Mouse (Mus musculus) heart, embryonic 14.5 days (tissue): ENCODE data around the gene Scrn3. TPM values are rescaled to one million over a fixed set of nuclear protein-coding genes. Genes with fewer than 3 reads are reported as not detected.

Source experiments
- ATAC-seq: fragments of 200-750 bp; cut with Nextera tagmentation; 2 replicates; pipeline ENCODE4 v1.8.0; 2017; ENCODE audit warnings: low read depth, moderate TSS enrichment; ENCODE audit not compliant: insufficient number of reproducible peaks, insufficient read depth, low FRiP score
- H3K27ac ChIP-seq, 2 experiments: fragments of 200-500 bp in 1 of 2; fragments of 300-500 bp in 1 of 2; sonication (generic) in 1 of 2; replicated peaks in 1 of 2; 2 replicates each; pipeline ENCODE4 v1.5.1; 2012 to 2014; ENCODE audit warnings: low read depth in 2 of 2, low read length in 2 of 2, control low read depth in 1 of 2, mild to moderate bottlenecking in 1 of 2, mixed read lengths in 1 of 2; ENCODE audit not compliant: control insufficient read depth in 1 of 2, insufficient read depth in 1 of 2
- H3K27me3 ChIP-seq: fragments of 300-500 bp; sonication (generic); 2 replicates; pipeline ENCODE4 v1.6.1; 2014; ENCODE audit warnings: mild to moderate bottlenecking, low read length, control low read depth; ENCODE audit not compliant: control insufficient read depth, insufficient read depth
- H3K36me3 ChIP-seq: fragments of 300-500 bp; sonication (generic); 2 replicates; pipeline ENCODE4 v1.6.1; 2014; ENCODE audit warnings: mild to moderate bottlenecking, control low read depth, low read length, mixed read lengths; ENCODE audit not compliant: control insufficient read depth, insufficient read depth
- H3K4me1 ChIP-seq, 2 experiments: fragments of 200-500 bp in 1 of 2; fragments of 300-500 bp in 1 of 2; sonication (generic) in 1 of 2; 2 replicates each; pipeline ENCODE4 v1.6.1; 2012 to 2014; ENCODE audit warnings: low read length in 2 of 2, control low read depth in 1 of 2, mixed read lengths in 1 of 2; ENCODE audit not compliant: control insufficient read depth in 2 of 2, insufficient read depth in 2 of 2
- H3K4me2 ChIP-seq: fragments of 300-500 bp; sonication (generic); 2 replicates; pipeline ENCODE4 v1.6.1; 2014; ENCODE audit warnings: mild to moderate bottlenecking, low read length
- H3K4me3 ChIP-seq, 2 experiments: fragments of 200-500 bp in 1 of 2; fragments of 300-500 bp in 1 of 2; sonication (generic) in 1 of 2; 2 replicates each; pipeline ENCODE4 v1.5.1; 2012 to 2014; ENCODE audit warnings: low read length in 2 of 2, mild to moderate bottlenecking in 2 of 2, control low read depth in 1 of 2, low read depth in 1 of 2, moderate library complexity in 1 of 2; ENCODE audit not compliant: control insufficient read depth in 1 of 2, insufficient read depth in 1 of 2
- H3K9ac ChIP-seq: fragments of 300-500 bp; sonication (generic); 2 replicates; pipeline ENCODE4 v1.6.1; 2014; ENCODE audit warnings: mild to moderate bottlenecking, low read length
- H3K9me3 ChIP-seq: fragments of 300-500 bp; sonication (generic); 2 replicates; pipeline ENCODE4 v1.6.1; 2016; ENCODE audit warnings: low read length, control low read depth; ENCODE audit not compliant: control insufficient read depth
- WGBS: fragments of 180-500 bp; shearing (Covaris S2); extraction: QIAGEN DNeasy Blood & Tissue Kit; methylation state at CpG from one replicate; pipeline ENCODE4 v1.1.7; 2014; 5-methylcytosine and 5-hydroxymethylcytosine counted together
- polyA plus RNA-seq: library from polyadenylated mRNA; unstranded; fragments of >200 nt; fragmentation: Nextera tagmentation; extraction: Ambion mirVana; gene quantifications from 2 replicates; pipeline ENCODE4 v1.2.1, GENCODE M21; 2014

Scrn3 gene
- polyA plus RNA-seq, 1 experiment from 2014 or later, result 13.7 TPM

GRCm38 (mm10) chr2:73277021-73277708 is 35.2 kb upstream of the Scrn3 start:
- no peak for ATAC-seq
- Histone ChIP-seq H3K4me2 (peak overlapping the region; percentile 2; the same call in 1 of the 2 replicates), H3K36me3 (no peaks in the 10 kb centered on the region), H3K4me1 (peaks cover 9 to 46% of the 10 kb centered on the region in 2 experiments), H3K4me3 (peak overlapping the region in 1 of 2 experiments; percentile 8; a peak in 2 of 4 replicates), H3K9me3 (no peaks in the 10 kb centered on the region), H3K27ac (no peak overlapping the region), H3K9ac (no peak overlapping the region), H3K27me3 (peaks cover 65% of the 10 kb centered on the region)
- 2% methylated on average over 38 of the region's 38 CpGs for WGBS

GRCm38 (mm10) chr2:73277709-73278075 is 34.7 kb upstream of the Scrn3 start:
- H3K4me3 ChIP-seq, result peak overlapping the region in 1 of 2 experiments; percentile 8; a peak in 2 of 4 replicates
- no peaks in the 10 kb centered on the region for H3K9me3 ChIP-seq
- H3K4me2 ChIP-seq, result peak overlapping the region; percentile 2; the same call in 1 of the 2 replicates
- 7% methylated on average over 18 of the region's 18 CpGs for WGBS
- no peaks in the 10 kb centered on the region for H3K36me3 ChIP-seq
- H3K9ac ChIP-seq, result no peak overlapping the region
- no peak overlapping the region for H3K27ac ChIP-seq
- ATAC-seq, result no peak
- H3K27me3 ChIP-seq, result peaks cover 65% of the 10 kb centered on the region
- peaks cover 7 to 42% of the 10 kb centered on the region in 2 experiments for H3K4me1 ChIP-seq

- H3K36me3 ChIP-seq, result no peaks in the 10 kb centered on the region
- peaks cover 5 to 36% of the 10 kb centered on the region in 2 experiments for H3K4me1 ChIP-seq
- peak; percentile 48; the same call in 1 of the 2 replicates for ATAC-seq
- H3K27ac ChIP-seq, result no peak overlapping the region
- 4% methylated on average over 20 of the region's 20 CpGs for WGBS
- peak overlapping the region; percentile 50 for H3K4me2 ChIP-seq
- H3K4me3 ChIP-seq, result peak overlapping the region; percentile 4 to 30; a peak in 2 of 4 replicates
- no peaks in the 10 kb centered on the region for H3K9me3 ChIP-seq
- peaks cover 64% of the 10 kb centered on the region for H3K27me3 ChIP-seq
- H3K9ac ChIP-seq, result no peak overlapping the region
These were observed 34.1 kb upstream of the Scrn3 start for GRCm38 (mm10) chr2:73278131-73278854.

- Histone ChIP-seq H3K4me3 (peak overlapping the region; percentile 4 to 30; a peak in 2 of 4 replicates), H3K9ac (no peak overlapping the region), H3K36me3 (no peaks in the 10 kb centered on the region), H3K4me2 (peak overlapping the region; percentile 50), H3K9me3 (no peaks in the 10 kb centered on the region), H3K4me1 (peaks cover 5 to 30% of the 10 kb centered on the region in 2 experiments), H3K27ac (no peak overlapping the region), H3K27me3 (peaks cover 58% of the 10 kb centered on the region)
- ATAC-seq, result no peak
- WGBS, result 1% methylated on average over 17 of the region's 17 CpGs
These were observed 33.5 kb upstream of the Scrn3 start for GRCm38 (mm10) chr2:73278869-73279268.

DNA sequence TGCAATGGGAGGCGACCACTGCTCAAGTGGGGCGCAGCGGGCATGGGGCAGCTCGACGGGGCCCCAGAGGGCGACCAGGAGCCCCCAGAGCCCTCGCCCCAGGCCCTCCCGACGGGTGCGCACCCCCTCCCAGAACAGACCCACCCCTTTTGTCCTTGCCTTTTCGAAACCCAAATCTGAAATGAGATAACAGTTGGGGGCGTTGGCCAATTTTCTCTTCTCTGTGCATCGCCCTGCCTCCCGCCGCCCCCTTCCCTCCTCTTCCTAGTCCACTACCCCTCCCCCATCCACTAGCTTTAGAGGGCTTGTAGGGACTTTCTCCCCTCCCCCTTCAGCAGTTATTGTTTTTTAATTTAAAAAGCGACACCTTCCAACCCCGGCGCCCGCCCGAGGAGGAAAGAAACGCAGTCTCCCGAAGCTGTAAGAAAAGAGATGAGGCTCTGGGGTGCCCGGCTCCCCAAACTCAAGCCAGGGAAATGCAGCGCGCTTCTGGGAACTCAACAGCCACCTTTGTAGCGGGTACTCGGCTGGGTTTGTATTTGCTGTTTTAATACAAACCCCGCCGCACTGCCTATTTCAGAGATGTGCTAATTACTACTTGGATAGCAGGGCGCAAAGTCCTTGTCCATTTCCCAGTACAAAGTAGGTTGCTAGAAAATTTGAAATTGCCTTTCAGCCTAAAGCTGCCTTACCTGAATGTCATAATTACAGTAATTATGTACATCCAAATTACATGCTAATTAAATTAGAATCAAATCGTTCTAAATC is 32.9 kb upstream of the Scrn3 start:
- Histone ChIP-seq H3K27ac (no peak overlapping the region), H3K27me3 (peaks cover 56% of the 10 kb centered on the region), H3K9ac (no peak overlapping the region), H3K36me3 (no peaks in the 10 kb centered on the region), H3K4me2 (peak overlapping the region; percentile 50), H3K4me3 (peak overlapping the region in 1 of 2 experiments; percentile 30; a peak in 2 of 4 replicates), H3K4me1 (peaks cover 5 to 25% of the 10 kb centered on the region in 2 experiments), H3K9me3 (no peaks in the 10 kb centered on the region)
- WGBS, result 1% methylated on average over 30 of the region's 31 CpGs
- ATAC-seq, result no peak

DNA sequence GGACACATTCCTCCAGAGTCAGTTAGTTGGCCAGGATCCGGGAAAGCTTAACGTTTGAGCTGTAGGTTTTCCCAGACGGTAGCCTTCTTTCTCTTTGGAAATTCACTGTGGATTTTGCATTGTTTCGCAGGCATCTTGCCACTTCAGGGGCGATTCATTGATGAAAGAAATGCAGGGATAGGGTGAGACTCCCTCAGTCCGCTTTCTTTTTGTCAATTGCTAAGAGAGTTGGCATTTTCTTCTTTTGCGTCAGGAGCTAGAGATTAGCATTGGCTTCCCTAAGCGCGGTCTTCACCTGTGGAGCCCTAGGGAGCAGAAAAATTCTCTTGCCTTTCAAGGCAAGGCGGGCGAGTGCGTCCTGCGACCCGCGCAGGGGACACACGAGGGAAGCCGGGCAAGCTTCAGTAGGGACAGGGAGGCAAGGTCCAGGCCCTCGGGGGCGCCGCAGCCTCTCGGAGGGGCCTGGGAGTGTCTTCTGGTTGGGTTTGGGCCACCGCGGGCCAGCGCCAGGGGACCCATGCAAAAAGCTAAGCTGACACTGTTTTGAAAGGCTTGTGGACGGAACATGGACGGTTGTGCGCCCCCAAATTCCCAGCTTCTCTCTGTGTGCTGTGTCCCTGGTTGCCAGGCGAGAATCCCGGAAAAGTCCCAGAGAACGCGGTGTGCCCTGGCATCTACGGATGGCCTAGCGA is 31.9 kb upstream of the Scrn3 start:
- H3K9me3 ChIP-seq, result no peaks in the 10 kb centered on the region
- H3K9ac ChIP-seq, result no peak overlapping the region
- H3K4me3 ChIP-seq, result peak overlapping the region in 1 of 2 experiments; percentile 27; a peak in 3 of 4 replicates
- no peak for ATAC-seq
- WGBS, result 2% methylated on average over 33 of the region's 33 CpGs
- no peak overlapping the region for H3K27ac ChIP-seq
- peaks cover 56% of the 10 kb centered on the region for H3K27me3 ChIP-seq
- H3K4me2 ChIP-seq, result peak overlapping the region; percentile 47
- H3K36me3 ChIP-seq, result no peaks in the 10 kb centered on the region
- peaks cover 5 to 21% of the 10 kb centered on the region in 2 experiments for H3K4me1 ChIP-seq
